Mouse (Mus musculus) cortical plate, adult 2 months (tissue): Measurements from ENCODE around the gene Atp6v1d. TPM values are rescaled to one million over a fixed set of nuclear protein-coding genes. Genes with fewer than 3 reads are reported as not detected.
A peak's percentile ranks its signal among the peaks of the same experiment; 100 is the strongest.

Experiments
- H3K27ac ChIP-seq: fragments of 200-500 bp; 2 replicates; pipeline ENCODE4 v1.5.1; 2012; ENCODE audit warnings: low read length, control low read depth, inconsistent platforms; ENCODE audit not compliant: insufficient read depth
- H3K4me1 ChIP-seq: fragments of 200-500 bp; 2 replicates; pipeline ENCODE4 v1.6.1; 2011; ENCODE audit warnings: low read length; ENCODE audit not compliant: control insufficient read depth, insufficient read depth
- H3K4me3 ChIP-seq: fragments of 200-500 bp; 2 replicates; pipeline ENCODE4 v1.5.1; 2011; ENCODE audit warnings: mild to moderate bottlenecking, low read length, control low read depth; ENCODE audit not compliant: insufficient read depth
- CTCF ChIP-seq: fragments of 200-500 bp; IDR thresholded peaks from 2 replicates; pipeline ENCODE4 v1.5.1; 2011; ENCODE audit warnings: mild to moderate bottlenecking, control low read depth, low read length; ENCODE audit not compliant: insufficient read depth; ENCODE audit errors: extremely low read depth
- POLR2A ChIP-seq: fragments of 200-500 bp; IDR thresholded peaks from 2 replicates; pipeline ENCODE4 v1.6.1; 2011; ENCODE audit warnings: mild to moderate bottlenecking, low read length, control low read depth; ENCODE audit not compliant: insufficient read depth; ENCODE audit errors: extremely low read depth
- polyA plus RNA-seq: library from polyadenylated mRNA; depleted of rRNA; stranded (reverse); fragments of >200 nt; gene quantifications from 2 replicates; pipeline ENCODE4 v1.2.3, GENCODE M21; 2012

Gene Atp6v1d
- polyA plus RNA-seq, 1 experiment = 244 TPM

DNA sequence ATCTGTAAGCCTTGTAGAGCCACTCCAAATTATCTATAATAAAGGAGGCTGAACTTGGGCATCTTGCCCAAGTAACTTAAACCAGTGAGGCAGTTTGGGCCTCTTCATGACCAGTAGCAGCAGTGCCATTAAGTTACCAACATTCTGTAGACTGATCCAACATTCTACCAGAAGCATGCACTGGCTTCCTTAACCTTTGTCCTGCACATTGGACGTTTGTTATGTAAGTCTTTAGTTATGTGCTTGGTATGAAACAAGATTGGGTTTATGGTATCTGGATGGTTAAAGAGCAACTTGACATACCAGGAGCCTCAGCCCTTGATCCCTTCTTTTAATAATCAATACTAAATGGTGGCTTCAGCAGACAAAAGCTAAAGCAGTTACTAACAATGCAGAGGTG is 28.6 kb upstream of the Atp6v1d start:
- H3K4me3 ChIP-seq = no peak overlapping the region
- no peak for TF ChIP-seq CTCF
- TF ChIP-seq POLR2A = no peak
- H3K27ac ChIP-seq = no peak overlapping the region
- no peaks in the 10 kb centered on the region for H3K4me1 ChIP-seq

DNA sequence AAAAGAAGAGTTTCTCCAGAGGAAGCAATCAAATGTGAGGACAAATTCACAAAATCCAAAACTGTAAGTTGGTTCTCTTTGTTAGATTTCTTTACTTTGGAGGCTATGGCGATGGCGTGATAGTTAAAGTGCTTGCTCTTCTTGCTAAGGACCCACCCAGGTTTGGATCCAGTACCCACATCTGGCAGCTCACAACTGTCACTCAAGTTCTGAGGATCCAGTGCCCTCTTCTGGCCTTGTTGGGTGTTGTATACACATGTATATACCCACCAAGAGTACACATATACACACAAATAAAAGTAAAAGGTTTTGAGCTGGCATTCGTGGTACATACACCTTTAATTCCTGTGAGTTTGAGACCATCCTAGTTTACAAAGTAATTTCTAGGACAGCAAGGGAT is 13.1 kb upstream of the Atp6v1d start:
- TF ChIP-seq POLR2A (no peak), CTCF (no peak)
- no peaks in the 10 kb centered on the region for H3K4me1 ChIP-seq

DNA sequence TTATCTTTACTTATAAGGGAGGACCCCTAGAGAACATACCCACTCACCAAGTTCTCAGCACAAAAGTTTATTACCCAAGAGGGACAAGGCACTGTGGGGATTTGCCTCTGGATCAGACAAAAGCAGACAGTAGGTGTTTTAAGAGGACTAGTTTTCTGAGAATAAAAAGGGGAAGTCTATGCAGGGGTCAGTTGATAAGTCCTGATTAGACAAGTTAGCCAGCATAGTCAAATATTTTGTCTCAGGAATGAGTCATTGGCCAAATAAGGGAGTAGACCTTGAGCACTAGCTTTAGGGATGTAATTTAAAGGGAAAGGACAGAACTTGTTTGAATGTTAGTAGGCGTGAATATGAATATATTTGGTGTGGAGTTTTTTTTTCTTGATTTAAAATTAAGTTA is 6.7 kb upstream of the Atp6v1d start:
- no peaks in the 10 kb centered on the region; the same call in 1 of the 2 replicates for H3K4me1 ChIP-seq
- no peak overlapping the region for H3K27ac ChIP-seq
- H3K4me3 ChIP-seq = no peak overlapping the region
- TF ChIP-seq POLR2A (no peak), CTCF (no peak)

More for the DNA sequence above, 13.1 kb upstream of the Atp6v1d start:
- H3K27ac ChIP-seq = no peak overlapping the region
- no peak overlapping the region for H3K4me3 ChIP-seq

DNA sequence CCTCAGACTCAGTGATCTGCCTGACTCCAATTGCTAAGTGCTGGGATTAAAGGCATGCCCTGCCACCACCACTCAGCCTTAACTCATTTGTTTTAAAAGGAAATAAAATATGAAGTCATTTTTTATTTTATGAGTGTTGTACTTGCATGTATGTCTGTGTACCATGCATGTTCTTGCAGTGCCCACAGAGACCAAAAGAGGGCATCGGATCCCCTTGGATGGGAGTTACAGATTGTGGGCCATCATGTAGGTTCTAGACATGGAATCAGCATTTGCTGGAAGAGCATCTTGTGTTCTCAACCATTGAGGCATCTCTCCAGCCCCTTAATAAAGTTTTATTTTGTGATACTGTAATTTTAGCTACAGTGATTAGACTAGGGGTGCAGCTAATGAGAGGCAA is 4.0 kb upstream of the Atp6v1d start:
- Histone ChIP-seq H3K27ac (no peak overlapping the region), H3K4me1 (no peaks in the 10 kb centered on the region; the same call in 1 of the 2 replicates), H3K4me3 (no peak overlapping the region)
- TF ChIP-seq CTCF (no peak), POLR2A (no peak)

DNA sequence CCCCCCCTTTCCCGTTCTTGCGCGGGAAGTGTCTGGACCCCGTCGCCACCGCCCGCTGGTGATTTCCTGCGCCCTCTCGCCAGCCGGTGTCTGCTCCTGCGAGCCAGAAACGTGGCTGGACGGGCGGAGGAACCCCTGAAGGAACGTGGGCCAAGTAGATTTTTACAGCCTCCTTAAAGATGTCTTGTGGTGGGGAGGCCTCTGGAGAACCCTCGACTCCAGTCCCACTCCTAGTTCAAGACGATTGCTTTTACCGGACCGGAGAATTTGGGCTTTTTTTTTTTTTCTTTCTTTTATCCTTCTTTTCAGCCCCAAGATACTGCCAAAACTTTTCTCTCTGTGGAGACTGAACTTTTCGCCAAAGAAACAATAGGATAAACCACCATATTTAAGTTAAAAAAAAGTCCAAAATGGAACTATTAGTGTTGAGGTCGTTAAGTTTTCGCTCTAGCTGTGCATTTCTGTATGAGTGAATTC is 854 bp upstream of the Atp6v1d start:
- Histone ChIP-seq H3K27ac (no peak overlapping the region), H3K4me3 (peak overlapping the region; percentile 88), H3K4me1 (peaks cover 7% of the 10 kb centered on the region)
- TF ChIP-seq CTCF (no peak), POLR2A (no peak)

DNA sequence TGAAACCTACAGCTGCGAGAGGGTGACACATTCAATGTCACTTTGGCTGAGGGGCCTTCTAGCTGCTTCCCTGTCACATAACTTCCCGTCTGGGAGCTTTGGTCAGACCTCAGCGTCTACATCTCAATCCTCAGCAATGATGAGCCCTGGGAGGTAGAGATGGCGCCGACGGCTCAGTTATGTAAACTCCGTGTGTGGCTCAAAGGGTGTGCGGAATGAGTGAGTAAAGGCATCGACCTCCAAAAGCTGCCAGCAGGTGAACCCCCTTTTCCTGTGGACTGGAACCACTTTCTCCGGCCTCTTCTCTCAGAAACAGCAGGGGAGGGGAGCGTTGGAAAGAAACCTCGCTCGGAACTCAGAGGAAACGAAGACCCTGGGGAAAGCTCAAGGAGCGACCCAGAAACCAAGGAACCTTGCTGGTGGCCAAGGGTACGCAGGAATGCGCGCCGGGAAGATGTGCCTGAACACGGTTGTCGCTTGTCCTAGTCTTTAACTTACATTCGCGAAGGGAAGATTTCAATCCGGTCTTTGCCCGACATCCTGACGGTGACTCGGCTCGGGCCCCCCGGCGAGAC is 430 bp downstream of the Atp6v1d start:
- TF ChIP-seq POLR2A = no peak
- TF ChIP-seq CTCF = no peak
- Histone ChIP-seq H3K4me1 (peaks cover 7% of the 10 kb centered on the region), H3K4me3 (peak overlapping the region; percentile 88), H3K27ac (peak overlapping the region; percentile 27; the same call in 1 of the 2 replicates)

DNA sequence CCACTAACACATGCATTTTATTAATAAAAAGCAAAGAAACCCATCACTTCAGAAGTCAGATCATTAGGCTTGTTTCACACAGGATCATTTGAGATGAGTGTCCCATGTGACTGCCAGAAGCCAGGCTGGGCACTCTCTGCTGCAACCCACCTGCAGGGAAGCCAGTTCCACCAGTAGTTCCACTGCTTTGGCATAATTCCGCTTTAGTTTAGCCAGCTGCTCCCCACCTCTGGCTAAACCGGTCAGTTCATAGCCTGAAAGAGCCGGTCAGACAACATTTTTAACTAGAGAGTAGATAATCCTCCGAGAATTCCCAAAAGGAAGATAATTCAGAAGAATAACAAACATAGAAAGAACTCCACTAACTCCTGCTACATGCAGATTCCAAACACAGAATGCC is 13.2 kb downstream of the Atp6v1d start:
- H3K27ac ChIP-seq = no peak overlapping the region
- H3K4me3 ChIP-seq = no peak overlapping the region
- TF ChIP-seq POLR2A = no peak
- no peak for TF ChIP-seq CTCF
- H3K4me1 ChIP-seq = no peaks in the 10 kb centered on the region

DNA sequence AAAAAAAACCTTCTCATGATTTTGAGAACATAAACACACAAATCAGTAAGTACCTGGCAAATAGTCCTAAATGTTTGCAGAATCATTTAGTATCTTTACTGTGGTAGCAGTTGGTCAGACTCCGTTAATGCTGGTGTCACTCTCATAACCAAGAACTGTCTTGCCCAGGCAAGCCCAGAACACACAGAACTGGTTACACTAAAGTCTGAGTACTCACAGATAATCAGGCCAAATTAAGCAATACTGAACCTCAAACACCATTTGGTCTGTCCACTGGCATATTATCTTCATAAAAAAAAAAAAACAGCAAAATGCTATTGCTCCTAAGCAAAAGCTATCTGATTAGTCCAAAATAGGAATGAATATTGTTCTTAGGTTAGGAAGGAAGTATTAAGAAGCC is 19.0 kb downstream of the Atp6v1d start:
- Histone ChIP-seq H3K4me3 (no peak overlapping the region), H3K27ac (no peak overlapping the region), H3K4me1 (no peaks in the 10 kb centered on the region)
- TF ChIP-seq CTCF (no peak), POLR2A (no peak)

DNA sequence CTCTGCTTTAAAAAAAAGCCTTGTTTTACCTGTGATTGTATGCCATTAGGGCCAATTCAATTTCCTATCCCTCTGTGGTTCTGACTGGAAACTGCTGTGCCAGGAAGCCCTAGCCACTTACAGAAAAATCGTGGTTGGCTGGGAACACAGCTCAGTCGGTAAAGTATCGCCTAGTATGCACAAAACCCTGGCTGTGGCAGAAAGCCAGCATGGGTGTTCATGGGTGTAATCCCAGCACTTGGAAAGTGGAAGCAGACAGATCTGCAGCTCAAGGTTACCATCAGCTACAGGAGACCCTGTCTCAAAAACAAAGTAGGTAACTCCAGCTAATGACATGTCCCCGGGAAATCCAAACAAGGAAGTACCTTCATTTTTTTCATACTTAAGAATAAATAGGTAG is 21.5 kb downstream of the Atp6v1d start:
- Histone ChIP-seq H3K27ac (no peak overlapping the region), H3K4me1 (no peaks in the 10 kb centered on the region), H3K4me3 (no peak overlapping the region)
- TF ChIP-seq POLR2A = no peak

DNA sequence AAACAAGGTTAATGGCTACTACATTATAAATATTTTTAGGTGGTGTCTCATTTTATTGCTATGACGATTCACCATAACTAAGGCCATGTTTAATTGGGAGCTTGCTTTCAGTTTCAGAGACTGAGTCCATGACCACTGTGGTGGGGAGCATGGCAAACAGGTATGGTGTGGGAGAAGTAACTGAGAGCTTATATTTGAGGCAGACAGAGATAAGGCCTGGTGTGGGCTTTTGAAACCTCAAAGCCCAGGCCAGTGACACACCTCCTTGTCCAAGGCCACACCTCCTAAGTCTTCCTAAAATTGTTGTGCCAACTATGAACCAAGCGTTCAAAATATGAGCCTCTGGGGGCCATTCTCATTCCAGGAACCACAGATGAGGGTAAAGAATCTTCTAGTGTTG is 26.9 kb downstream of the Atp6v1d start:
- Histone ChIP-seq H3K27ac (no peak overlapping the region), H3K4me1 (no peaks in the 10 kb centered on the region), H3K4me3 (no peak overlapping the region)
- TF ChIP-seq POLR2A = no peak
- no peak for TF ChIP-seq CTCF
